Mouse (Mus musculus): ENCODE results near the gene Zc3h18. TPM values are rescaled to one million over a fixed set of nuclear protein-coding genes. Genes with fewer than 3 reads are reported as not detected.

Gene Zc3h18
- polyA plus RNA-seq, 1 experiment from 2014 or later = 24.0 TPM

- no peak for ATAC-seq
- WGBS = 81% methylated on average over 10 of the region's 10 CpGs
- no peak for TF ChIP-seq CTCF (IDR thresholded peaks at IDR 0.05; ENCODE audit: low read depth)
- no peak overlapping the region for H3K4me2 ChIP-seq (replicated peaks; ENCODE audit: low read depth)
- no peaks in the 10 kb centered on the region for H3K4me1 ChIP-seq (replicated peaks; ENCODE audit: control insufficient read depth, insufficient read depth, low read length)
- no peak overlapping the region for H3K4me3 ChIP-seq (ENCODE audit: low read depth, low read length)
- H3K27me3 ChIP-seq (replicated peaks; ENCODE audit: control insufficient read depth, insufficient read depth, low read length) = no peaks in the 10 kb centered on the region
- H3K36me3 ChIP-seq (ENCODE audit: control insufficient read depth, insufficient read depth) = no peaks in the 10 kb centered on the region
- no peaks in the 10 kb centered on the region for H3K9me3 ChIP-seq (ENCODE audit: control insufficient read depth)
- no peak overlapping the region for H3K27ac ChIP-seq (ENCODE audit: low read depth, low read length)
- H3K9ac ChIP-seq (ENCODE audit: low read depth, low read length) = no peak overlapping the region
These were observed 75.7 kb downstream of the Zc3h18 start for GRCm38 (mm10) chr8:122452154-122452553.

GRCm38 (mm10) chr8:122454409-122454808, 78.0 kb downstream of the Zc3h18 start:
- Histone ChIP-seq H3K36me3 (ENCODE audit: control insufficient read depth, insufficient read depth) (no peaks in the 10 kb centered on the region), H3K4me3 (ENCODE audit: low read depth, low read length) (no peak overlapping the region), H3K9ac (ENCODE audit: low read depth, low read length) (no peak overlapping the region), H3K27ac (ENCODE audit: low read depth, low read length) (no peak overlapping the region), H3K27me3 (replicated peaks; ENCODE audit: control insufficient read depth, insufficient read depth, low read length) (peaks cover 3% of the 10 kb centered on the region; the same call in 1 of the 2 replicates), H3K9me3 (ENCODE audit: control insufficient read depth) (no peaks in the 10 kb centered on the region), H3K4me1 (replicated peaks; ENCODE audit: control insufficient read depth, insufficient read depth, low read length) (no peaks in the 10 kb centered on the region), H3K4me2 (replicated peaks; ENCODE audit: low read depth) (no peak overlapping the region)
- 80% methylated on average over 6 of the region's 6 CpGs for WGBS
- TF ChIP-seq CTCF (IDR thresholded peaks at IDR 0.05; ENCODE audit: low read depth) = no peak
- no peak for ATAC-seq

GRCm38 (mm10) chr8:122457171-122457570, 80.8 kb downstream of the Zc3h18 start:
- Histone ChIP-seq H3K36me3 (ENCODE audit: control insufficient read depth, insufficient read depth) (no peaks in the 10 kb centered on the region), H3K9me3 (ENCODE audit: control insufficient read depth) (no peaks in the 10 kb centered on the region), H3K27ac (ENCODE audit: low read depth, low read length) (no peak overlapping the region), H3K9ac (ENCODE audit: low read depth, low read length) (no peak overlapping the region), H3K27me3 (replicated peaks; ENCODE audit: control insufficient read depth, insufficient read depth, low read length) (peaks cover 10% of the 10 kb centered on the region; the same call in 1 of the 2 replicates), H3K4me3 (ENCODE audit: low read depth, low read length) (no peak overlapping the region), H3K4me2 (replicated peaks; ENCODE audit: low read depth) (no peak overlapping the region), H3K4me1 (replicated peaks; ENCODE audit: control insufficient read depth, insufficient read depth, low read length) (peaks cover 2% of the 10 kb centered on the region; the same call in 1 of the 2 replicates)
- no peak for TF ChIP-seq CTCF (IDR thresholded peaks at IDR 0.05; ENCODE audit: low read depth)
- WGBS = 74% methylated on average over 11 of the region's 11 CpGs
- no peak for ATAC-seq

- Histone ChIP-seq H3K4me3 (ENCODE audit: low read depth, low read length) (no peak overlapping the region), H3K9me3 (ENCODE audit: control insufficient read depth) (no peaks in the 10 kb centered on the region), H3K4me2 (replicated peaks; ENCODE audit: low read depth) (no peak overlapping the region), H3K27ac (ENCODE audit: low read depth, low read length) (no peak overlapping the region), H3K4me1 (replicated peaks; ENCODE audit: control insufficient read depth, insufficient read depth, low read length) (peaks cover 2% of the 10 kb centered on the region; the same call in 1 of the 2 replicates), H3K9ac (ENCODE audit: low read depth, low read length) (no peak overlapping the region), H3K36me3 (ENCODE audit: control insufficient read depth, insufficient read depth) (no peaks in the 10 kb centered on the region), H3K27me3 (replicated peaks; ENCODE audit: control insufficient read depth, insufficient read depth, low read length) (peaks cover 10% of the 10 kb centered on the region; the same call in 1 of the 2 replicates)
- WGBS = 72% methylated on average over 6 of the region's 6 CpGs
- ATAC-seq = no peak
- TF ChIP-seq CTCF (IDR thresholded peaks at IDR 0.05; ENCODE audit: low read depth) = peak; percentile 59
These were observed 83.0 kb downstream of the Zc3h18 start for GRCm38 (mm10) chr8:122459218-122459900.

GRCm38 (mm10) chr8:122459990-122460389, 83.6 kb downstream of the Zc3h18 start:
- Histone ChIP-seq H3K4me3 (ENCODE audit: low read depth, low read length) (peak overlapping the region; percentile 22; the same call in 1 of the 2 replicates), H3K36me3 (ENCODE audit: control insufficient read depth, insufficient read depth) (no peaks in the 10 kb centered on the region), H3K27ac (ENCODE audit: low read depth, low read length) (no peak overlapping the region), H3K4me1 (replicated peaks; ENCODE audit: control insufficient read depth, insufficient read depth, low read length) (peaks cover 2% of the 10 kb centered on the region; the same call in 1 of the 2 replicates), H3K9me3 (ENCODE audit: control insufficient read depth) (no peaks in the 10 kb centered on the region), H3K4me2 (replicated peaks; ENCODE audit: low read depth) (peak overlapping the region; percentile 68), H3K27me3 (replicated peaks; ENCODE audit: control insufficient read depth, insufficient read depth, low read length) (peaks cover 10% of the 10 kb centered on the region; the same call in 1 of the 2 replicates), H3K9ac (ENCODE audit: low read depth, low read length) (no peak overlapping the region)
- TF ChIP-seq CTCF (IDR thresholded peaks at IDR 0.05; ENCODE audit: low read depth) = no peak
- 32% methylated on average over 7 of the region's 7 CpGs for WGBS
- no peak for ATAC-seq

- ATAC-seq = peak; percentile 93
- peak within 1 kb of the TSS; percentile 35; the same call in 1 of the 2 replicates for H3K9ac ChIP-seq (ENCODE audit: low read depth, low read length)
- peak within 1 kb of the TSS; percentile 22 for H3K4me3 ChIP-seq (ENCODE audit: low read depth, low read length)
- WGBS = 2% methylated on average over 55 of the region's 56 CpGs
- H3K36me3 ChIP-seq (ENCODE audit: control insufficient read depth, insufficient read depth) = 0 out of 2 replicates have a peak, but pooled peaks cover 4% of the 10 kb centered on the region
- H3K27ac ChIP-seq (ENCODE audit: low read depth, low read length) = no peak within 1 kb of the TSS
- peaks cover 10% of the 10 kb centered on the region; the same call in 1 of the 2 replicates for H3K27me3 ChIP-seq (replicated peaks; ENCODE audit: control insufficient read depth, insufficient read depth, low read length)
- no peaks in the 10 kb centered on the region for H3K9me3 ChIP-seq (ENCODE audit: control insufficient read depth)
- peaks cover 2% of the 10 kb centered on the region; the same call in 1 of the 2 replicates for H3K4me1 ChIP-seq (replicated peaks; ENCODE audit: control insufficient read depth, insufficient read depth, low read length)
- H3K4me2 ChIP-seq (replicated peaks; ENCODE audit: low read depth) = peak within 1 kb of the TSS; percentile 68
- TF ChIP-seq CTCF (IDR thresholded peaks at IDR 0.05; ENCODE audit: low read depth) = no peak
These were observed 84.4 kb downstream of the Zc3h18 start, which contains the start of gene Snai3 for GRCm38 (mm10) chr8:122460524-122461472. Gene Snai3, minus strand, starts transcription at chr8:122460733.
